Mouse (Mus musculus) midbrain, embryonic 14.5 days (tissue): ENCODE data around the gene Ptpro. TPM values are rescaled to one million over a fixed set of nuclear protein-coding genes. Genes with fewer than 3 reads are reported as not detected.

Source experiments
- ATAC-seq: fragments of 200-750 bp; cut with Nextera tagmentation; 2 replicates; pipeline ENCODE4 v1.8.0; 2017; ENCODE audit warnings: moderate number of reproducible peaks, moderate library complexity; ENCODE audit not compliant: low FRiP score, low TSS enrichment
- DNase-seq: peaks from one replicate; pipeline ENCODE4 v3.0.0-alpha.2; 2015
- H3K27ac ChIP-seq: fragments of 300-500 bp; sonication (generic); replicated peaks from 2 replicates; pipeline ENCODE4 v1.5.1; 2014; ENCODE audit warnings: mild to moderate bottlenecking, low read depth, low read length, moderate library complexity
- H3K27me3 ChIP-seq: fragments of 300-500 bp; sonication (generic); 2 replicates; pipeline ENCODE4 v1.6.1; 2014; ENCODE audit warnings: low read length, control low read depth, mixed read lengths; ENCODE audit not compliant: control insufficient read depth, insufficient read depth
- H3K36me3 ChIP-seq: fragments of 300-500 bp; sonication (generic); 2 replicates; pipeline ENCODE4 v1.6.1; 2014; ENCODE audit warnings: low read length, control low read depth; ENCODE audit not compliant: control insufficient read depth, insufficient read depth
- H3K4me1 ChIP-seq: fragments of 300-500 bp; sonication (generic); 2 replicates; pipeline ENCODE4 v1.6.1; 2014; ENCODE audit warnings: mild to moderate bottlenecking, antibody characterized with exemption, low read length, control low read depth; ENCODE audit not compliant: control insufficient read depth, insufficient read depth
- H3K4me2 ChIP-seq: fragments of 300-500 bp; sonication (generic); 2 replicates; pipeline ENCODE4 v1.6.1; 2014; ENCODE audit warnings: mild to moderate bottlenecking, low read length, moderate library complexity
- H3K4me3 ChIP-seq: fragments of 300-500 bp; sonication (generic); replicated peaks from 2 replicates; pipeline ENCODE4 v1.5.1; 2014; ENCODE audit warnings: low read depth, low read length
- H3K9ac ChIP-seq: fragments of 300-500 bp; sonication (generic); replicated peaks from 2 replicates; pipeline ENCODE4 v1.6.1; 2014; ENCODE audit warnings: mild to moderate bottlenecking, low read length, moderate library complexity
- H3K9me3 ChIP-seq: fragments of 300-500 bp; sonication (generic); 2 replicates; pipeline ENCODE4 v1.6.1; 2016; ENCODE audit warnings: low read length, control low read depth, mixed read lengths; ENCODE audit not compliant: control insufficient read depth
- WGBS: fragments of 180-500 bp; shearing (Covaris S2); extraction: QIAGEN DNeasy Blood & Tissue Kit; methylation state at CpG from one replicate; pipeline ENCODE4 v1.1.7; 2014; 5-methylcytosine and 5-hydroxymethylcytosine counted together
- polyA plus RNA-seq: library from polyadenylated mRNA; unstranded; fragments of >200 nt; fragmentation: Nextera tagmentation; extraction: Ambion mirVana; gene quantifications from 2 replicates; pipeline ENCODE4 v1.2.1, GENCODE M21; 2014

Ptpro gene
- polyA plus RNA-seq, 1 experiment from 2014 or later = 80.6 TPM

DNA sequence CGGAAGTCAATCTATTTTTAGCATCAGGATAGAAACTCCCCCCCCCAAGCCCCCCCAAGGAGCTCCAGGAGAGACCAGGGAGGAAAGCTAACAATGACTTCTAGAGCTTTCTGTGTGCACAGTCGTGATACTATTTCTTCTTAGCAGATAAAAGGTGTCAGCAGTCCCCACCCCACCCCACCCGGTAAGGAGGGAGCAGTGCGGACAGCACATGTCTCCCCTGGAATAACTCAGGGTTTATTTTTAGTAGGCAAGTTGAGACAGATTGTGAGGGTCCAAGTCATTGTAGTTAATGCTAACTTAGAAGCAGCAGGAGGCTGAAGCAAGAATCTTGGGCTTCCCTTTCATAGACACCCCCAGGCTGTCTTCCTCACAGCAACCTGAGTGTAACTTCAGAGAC is 63.1 kb downstream of the Ptpro start:
- DNase-seq (no peak), ATAC-seq (no peak)
- Histone ChIP-seq H3K4me3 (no peak overlapping the region), H3K36me3 (no peaks in the 10 kb centered on the region), H3K4me1 (0 out of 2 replicates have a peak, but pooled peaks cover 3% of the 10 kb centered on the region), H3K27me3 (no peaks in the 10 kb centered on the region), H3K9ac (no peak overlapping the region), H3K4me2 (no peak overlapping the region), H3K27ac (no peak overlapping the region), H3K9me3 (no peaks in the 10 kb centered on the region)
- WGBS = 76% methylated on average over 4 of the region's 4 CpGs

DNA sequence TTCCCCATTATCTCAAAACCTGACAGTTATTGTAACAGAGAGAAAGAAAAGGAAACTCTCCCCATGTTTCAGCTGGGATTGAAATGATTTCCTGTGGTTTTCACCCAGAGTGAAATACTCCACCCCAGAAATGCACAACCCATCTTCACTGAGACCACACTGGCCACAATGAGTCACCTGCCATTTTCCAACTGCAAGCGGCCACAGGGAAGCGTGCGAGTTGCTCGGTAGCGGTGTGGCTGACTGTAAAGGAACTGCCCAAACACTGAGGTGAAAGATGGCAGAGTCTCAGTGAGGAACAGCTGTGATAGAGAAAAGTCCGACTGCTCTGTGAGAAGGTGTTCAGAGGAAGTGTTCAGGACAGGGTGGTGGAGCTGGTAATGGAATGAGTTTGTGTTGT is 64.2 kb downstream of the Ptpro start:
- WGBS = 94% methylated on average over 6 of the region's 6 CpGs
- H3K4me2 ChIP-seq = no peak overlapping the region
- H3K4me3 ChIP-seq = no peak overlapping the region
- no peak overlapping the region for H3K27ac ChIP-seq
- H3K9ac ChIP-seq = no peak overlapping the region
- ATAC-seq (no peak), DNase-seq (no peak)
- 0 out of 2 replicates have a peak, but pooled peaks cover 3% of the 10 kb centered on the region for H3K4me1 ChIP-seq
- H3K9me3 ChIP-seq = no peaks in the 10 kb centered on the region
- H3K36me3 ChIP-seq = no peaks in the 10 kb centered on the region
- no peaks in the 10 kb centered on the region for H3K27me3 ChIP-seq

DNA sequence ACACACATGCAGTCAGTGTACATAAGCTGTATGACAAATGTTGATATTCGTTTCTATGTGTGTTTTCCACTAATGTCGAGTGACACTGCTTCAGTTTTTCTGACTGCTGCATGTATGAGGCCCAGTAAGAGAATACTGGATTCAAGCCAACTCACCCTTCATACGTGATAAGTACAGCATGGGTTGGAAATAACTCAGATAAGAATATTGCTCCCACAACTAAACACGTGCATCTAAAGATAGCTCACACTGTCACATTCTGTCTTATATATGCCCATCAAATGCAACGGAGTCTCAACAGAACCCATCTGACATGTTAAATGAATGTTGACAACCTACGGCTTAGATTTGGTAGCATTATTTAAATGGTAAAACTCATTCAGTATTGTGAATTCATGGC is 65.4 kb downstream of the Ptpro start:
- Histone ChIP-seq H3K36me3 (no peaks in the 10 kb centered on the region), H3K27me3 (no peaks in the 10 kb centered on the region), H3K4me2 (no peak overlapping the region), H3K9ac (no peak overlapping the region), H3K4me3 (no peak overlapping the region), H3K4me1 (peaks cover 11% of the 10 kb centered on the region; the same call in 1 of the 2 replicates), H3K9me3 (no peaks in the 10 kb centered on the region), H3K27ac (no peak overlapping the region)
- WGBS = 76% methylated on average over 6 of the region's 6 CpGs
- no peak for DNase-seq
- ATAC-seq = no peak

DNA sequence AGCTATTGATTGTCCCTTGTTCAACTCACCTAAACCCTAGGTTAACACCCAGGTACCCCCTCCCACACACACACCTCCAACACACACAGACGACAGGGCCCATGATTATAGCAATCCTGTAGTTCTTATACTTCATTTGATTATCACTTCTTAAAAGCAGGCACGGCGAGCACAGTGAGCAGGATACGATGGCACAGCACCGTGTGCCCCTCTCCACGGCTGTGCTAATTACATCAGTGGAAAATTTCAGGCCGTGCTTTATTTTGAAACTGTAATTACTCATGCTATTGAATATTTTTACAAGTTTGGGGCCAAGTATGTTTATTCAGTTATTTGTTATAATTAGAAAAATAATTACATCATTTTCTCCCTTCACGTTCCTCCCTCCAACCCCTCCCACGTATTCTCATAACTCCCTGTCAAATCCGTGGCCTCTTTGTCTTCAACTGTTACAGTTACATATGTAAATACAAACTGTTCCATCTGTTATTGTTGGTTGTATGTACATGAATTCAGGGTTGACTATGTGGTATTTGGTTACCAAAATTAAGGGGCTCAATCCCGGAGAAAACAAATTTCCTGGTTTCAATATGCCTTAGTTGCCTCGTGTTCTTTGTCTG is 66.2 kb downstream of the Ptpro start:
- no peaks in the 10 kb centered on the region for H3K9me3 ChIP-seq
- DNase-seq (no peak), ATAC-seq (no peak)
- no peak overlapping the region for H3K4me3 ChIP-seq
- H3K9ac ChIP-seq = no peak overlapping the region
- WGBS = 90% methylated on average over 12 of the region's 12 CpGs
- no peak overlapping the region for H3K4me2 ChIP-seq
- no peak overlapping the region for H3K27ac ChIP-seq
- no peaks in the 10 kb centered on the region for H3K36me3 ChIP-seq
- H3K27me3 ChIP-seq = no peaks in the 10 kb centered on the region
- H3K4me1 ChIP-seq = peaks cover 13% of the 10 kb centered on the region; the same call in 1 of the 2 replicates

DNA sequence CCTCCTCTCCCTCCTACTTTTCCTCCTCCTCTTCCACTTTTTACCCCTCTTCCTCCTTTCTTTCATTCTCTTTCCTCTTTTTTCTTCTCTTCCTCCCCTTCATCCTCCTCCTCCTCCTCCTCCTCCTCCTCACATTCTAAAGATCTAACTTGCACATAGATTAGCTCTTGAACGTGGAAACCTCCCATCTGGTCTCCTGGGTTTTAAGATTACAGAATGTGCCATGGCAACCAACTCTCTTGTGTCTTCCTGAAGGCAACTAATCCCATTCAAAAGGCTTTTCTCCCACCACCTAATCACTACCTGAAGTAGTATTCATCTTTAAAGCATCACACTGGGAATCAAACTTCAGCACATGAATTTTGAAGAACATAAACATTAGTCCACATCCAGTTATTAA is 67.5 kb downstream of the Ptpro start:
- no peak overlapping the region for H3K9ac ChIP-seq
- no peaks in the 10 kb centered on the region for H3K27me3 ChIP-seq
- no peak overlapping the region for H3K27ac ChIP-seq
- no peak overlapping the region for H3K4me2 ChIP-seq
- no peak for DNase-seq
- no peak overlapping the region for H3K4me3 ChIP-seq
- no peak for ATAC-seq
- H3K9me3 ChIP-seq = no peaks in the 10 kb centered on the region
- WGBS = 10% methylated on average over 1 of the region's 1 CpGs
- H3K36me3 ChIP-seq = no peaks in the 10 kb centered on the region
- peaks cover 13% of the 10 kb centered on the region; the same call in 1 of the 2 replicates for H3K4me1 ChIP-seq

DNA sequence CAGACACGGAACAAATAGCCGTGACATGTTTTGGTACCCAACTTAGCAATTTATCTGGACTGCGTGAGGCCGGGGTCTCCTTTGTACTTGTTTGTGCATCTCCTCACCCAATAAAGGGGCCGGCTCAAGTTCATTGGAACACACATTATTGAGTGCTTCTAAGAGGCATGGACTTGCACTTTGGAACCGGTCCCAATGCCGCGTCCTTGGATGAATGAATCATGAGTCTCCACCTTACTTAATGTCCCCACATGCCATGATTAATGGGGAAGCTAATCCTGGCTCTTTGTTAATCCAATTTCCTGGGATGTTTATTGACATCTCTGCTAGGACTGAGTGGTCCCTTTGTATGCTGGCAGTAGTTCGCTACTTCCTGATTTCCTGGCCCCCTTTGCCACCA is 75.6 kb downstream of the Ptpro start:
- DNase-seq (peak; percentile 52), ATAC-seq (no peak)
- WGBS = 50% methylated on average over 9 of the region's 9 CpGs
- Histone ChIP-seq H3K4me1 (peaks cover 17% of the 10 kb centered on the region), H3K27ac (no peak overlapping the region), H3K4me3 (no peak overlapping the region), H3K27me3 (no peaks in the 10 kb centered on the region), H3K9ac (no peak overlapping the region), H3K9me3 (no peaks in the 10 kb centered on the region), H3K36me3 (no peaks in the 10 kb centered on the region), H3K4me2 (no peak overlapping the region)

DNA sequence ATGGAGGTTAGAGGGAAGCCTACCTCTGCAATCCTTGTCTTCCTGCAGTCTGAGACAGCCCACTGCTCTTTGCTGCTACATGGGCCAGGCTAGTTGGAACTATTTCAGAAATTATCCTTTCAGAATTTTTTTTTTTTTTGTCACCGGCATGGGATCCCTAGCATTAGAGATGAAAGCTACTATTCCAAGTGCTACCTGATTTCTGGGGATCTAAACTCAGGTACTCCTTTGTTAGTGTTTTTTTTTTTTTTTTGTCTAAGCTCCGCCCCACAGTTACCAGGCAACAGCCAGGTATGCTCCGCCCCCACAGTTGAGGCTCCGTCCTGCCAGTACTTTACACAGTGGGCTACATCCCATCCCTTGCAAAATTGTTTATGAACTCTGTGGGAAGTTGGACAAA is 76.1 kb downstream of the Ptpro start:
- no peaks in the 10 kb centered on the region for H3K9me3 ChIP-seq
- ATAC-seq = no peak
- no peak overlapping the region for H3K27ac ChIP-seq
- H3K9ac ChIP-seq = no peak overlapping the region
- peaks cover 17% of the 10 kb centered on the region for H3K4me1 ChIP-seq
- no peaks in the 10 kb centered on the region for H3K36me3 ChIP-seq
- WGBS = 71% methylated on average over 4 of the region's 4 CpGs
- no peak for DNase-seq
- no peak overlapping the region for H3K4me3 ChIP-seq
- no peak overlapping the region for H3K4me2 ChIP-seq
- no peaks in the 10 kb centered on the region for H3K27me3 ChIP-seq

DNA sequence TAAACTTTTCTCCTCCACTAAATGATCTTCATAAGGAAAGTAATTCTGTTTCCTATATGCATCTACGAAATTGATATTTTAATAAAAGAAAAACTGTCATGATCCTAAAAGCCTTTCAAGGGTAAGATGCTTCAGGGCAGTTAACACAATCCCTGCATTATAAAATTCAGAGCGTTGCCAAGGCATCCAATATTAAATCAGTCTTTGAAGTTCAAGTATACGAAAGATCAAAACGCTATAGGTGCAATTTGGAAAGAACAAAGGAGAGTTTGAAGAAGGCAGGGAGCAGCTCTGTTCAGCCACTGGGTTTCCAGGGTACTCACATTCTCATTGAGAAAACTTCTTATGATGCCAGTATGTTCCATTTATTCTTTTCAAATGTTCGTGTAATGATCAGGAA is 78.7 kb downstream of the Ptpro start:
- H3K4me1 ChIP-seq = peaks cover 16% of the 10 kb centered on the region
- H3K27ac ChIP-seq = peak overlapping the region; percentile 55; the same call in 1 of the 2 replicates
- no peak overlapping the region for H3K9ac ChIP-seq
- ATAC-seq (peak; percentile 37; the same call in 1 of the 2 replicates), DNase-seq (peak; percentile 54)
- H3K4me3 ChIP-seq = no peak overlapping the region
- WGBS = 59% methylated on average over 5 of the region's 5 CpGs
- no peak overlapping the region for H3K4me2 ChIP-seq
- H3K27me3 ChIP-seq = no peaks in the 10 kb centered on the region
- H3K9me3 ChIP-seq = no peaks in the 10 kb centered on the region
- no peaks in the 10 kb centered on the region for H3K36me3 ChIP-seq

DNA sequence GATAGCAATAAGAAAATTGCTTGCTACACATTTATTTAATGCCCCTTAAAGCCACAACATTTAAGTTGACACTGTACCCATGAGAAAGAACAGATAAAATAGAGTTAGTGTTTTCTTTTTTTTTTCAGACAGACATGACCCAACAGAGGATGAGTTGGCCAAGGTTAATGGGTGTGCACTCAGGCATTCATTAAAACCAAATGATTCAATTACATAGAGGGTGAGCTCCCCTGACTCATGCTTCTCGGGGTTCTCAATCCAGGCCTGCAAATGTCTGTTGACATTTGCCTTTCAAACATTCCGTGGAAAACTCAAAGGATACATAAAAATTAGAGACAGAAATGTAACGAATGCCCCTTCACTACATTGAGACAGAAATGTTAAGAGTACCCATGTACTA is 79.7 kb downstream of the Ptpro start:
- Histone ChIP-seq H3K4me1 (peaks cover 18% of the 10 kb centered on the region), H3K27me3 (no peaks in the 10 kb centered on the region), H3K4me2 (no peak overlapping the region), H3K9ac (no peak overlapping the region), H3K36me3 (no peaks in the 10 kb centered on the region), H3K9me3 (no peaks in the 10 kb centered on the region), H3K4me3 (no peak overlapping the region), H3K27ac (no peak overlapping the region)
- DNase-seq (no peak), ATAC-seq (no peak)
- 85% methylated on average over 3 of the region's 3 CpGs for WGBS
